Mouse (Mus musculus) intestine, embryonic 14.5 days (tissue): ENCODE measurements at regions not wholly inside any gene's neighbourhood (a gene's known extent, or its start where the extent isn't known, plus 50 kb on each side); places are given as distances from the start of the nearest gene placed in this dataset.

Experiments used
- ATAC-seq: fragments of 200-750 bp; cut with Nextera tagmentation; replicated peaks from 2 replicates; pipeline ENCODE4 v1.8.0; 2017; ENCODE audit warnings: low read depth, moderate number of reproducible peaks, moderate TSS enrichment, moderate library complexity; ENCODE audit not compliant: low FRiP score, low TSS enrichment
- DNase-seq: peaks from one replicate; pipeline ENCODE4 v3.0.0-alpha.2; 2018; ENCODE audit warnings: low spot score
- H3K27ac ChIP-seq: fragments of 300-500 bp; sonication (generic); 2 replicates; pipeline ENCODE4 v1.5.1; 2014; ENCODE audit warnings: low read depth, mild to moderate bottlenecking, control low read depth
- H3K27me3 ChIP-seq: fragments of 300-500 bp; sonication (generic); replicated peaks from 2 replicates; pipeline ENCODE4 v1.6.1; 2014; ENCODE audit warnings: low read length, control low read depth; ENCODE audit not compliant: control insufficient read depth, insufficient read depth
- H3K36me3 ChIP-seq: fragments of 300-500 bp; sonication (generic); 2 replicates; pipeline ENCODE4 v1.6.1; 2014; ENCODE audit warnings: low read length, control low read depth; ENCODE audit not compliant: control insufficient read depth, insufficient read depth
- H3K4me1 ChIP-seq: fragments of 300-500 bp; sonication (generic); replicated peaks from 2 replicates; pipeline ENCODE4 v1.6.1; 2014; ENCODE audit warnings: low read length, control low read depth, mixed read lengths; ENCODE audit not compliant: control insufficient read depth, insufficient read depth
- H3K4me2 ChIP-seq: fragments of 300-500 bp; sonication (generic); 2 replicates; pipeline ENCODE4 v1.6.1; 2014; ENCODE audit warnings: low read length
- H3K4me3 ChIP-seq: fragments of 300-500 bp; sonication (generic); 2 replicates; pipeline ENCODE4 v1.5.1; 2014; ENCODE audit warnings: low read depth, low read length, control low read depth, mixed read lengths
- H3K9ac ChIP-seq: fragments of 300-500 bp; sonication (generic); 2 replicates; pipeline ENCODE4 v1.6.1; 2014; ENCODE audit warnings: mild to moderate bottlenecking, low read length
- H3K9me3 ChIP-seq: fragments of 300-500 bp; sonication (generic); 2 replicates; pipeline ENCODE4 v1.6.1; 2016; ENCODE audit warnings: low read length, control low read depth; ENCODE audit not compliant: control insufficient read depth
- WGBS: fragments of 180-500 bp; shearing (Covaris S2); extraction: QIAGEN DNeasy Blood & Tissue Kit; methylation state at CpG from one replicate; pipeline ENCODE4 v1.1.7; 2014; 5-methylcytosine and 5-hydroxymethylcytosine counted together

DNA sequence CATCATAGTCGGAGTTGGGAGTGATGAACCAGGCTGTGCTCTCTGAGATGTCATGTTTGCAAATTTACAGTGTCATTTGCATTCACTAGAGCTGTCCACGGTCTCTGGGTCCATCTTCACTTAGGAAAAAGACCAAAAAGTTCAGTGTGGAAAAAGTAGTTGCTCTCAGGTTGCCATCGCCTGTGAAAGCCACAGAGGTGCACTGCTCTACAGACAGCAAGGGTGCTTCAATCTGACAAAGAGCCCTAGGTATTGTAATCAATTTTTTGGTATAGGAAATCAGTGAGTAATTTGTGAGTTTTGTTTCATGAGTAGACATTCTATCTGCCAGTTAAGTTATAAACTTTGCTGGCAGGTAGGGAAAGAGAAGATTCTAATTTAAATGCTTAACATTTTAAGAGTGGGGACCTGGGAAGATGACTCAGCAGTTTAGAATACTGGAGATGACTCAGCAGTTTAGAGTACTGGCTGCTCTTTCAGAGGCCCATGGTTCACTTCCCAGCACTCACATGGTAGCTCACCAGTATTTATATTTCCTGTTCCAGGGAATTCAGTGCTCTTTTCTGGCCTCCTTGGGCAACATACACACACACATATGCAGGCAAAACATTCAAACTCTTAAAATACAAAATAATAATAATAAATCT, 103.0 kb upstream of the Ttc29 start:
- Histone ChIP-seq H3K27ac (no peak overlapping the region), H3K4me3 (no peak overlapping the region), H3K36me3 (no peaks in the 10 kb centered on the region), H3K27me3 (no peaks in the 10 kb centered on the region), H3K9me3 (no peaks in the 10 kb centered on the region), H3K4me1 (no peaks in the 10 kb centered on the region), H3K9ac (no peak overlapping the region), H3K4me2 (no peak overlapping the region)
- ATAC-seq (no peak), DNase-seq (no peak)
- 85% methylated on average over 3 of the region's 3 CpGs for WGBS

DNA sequence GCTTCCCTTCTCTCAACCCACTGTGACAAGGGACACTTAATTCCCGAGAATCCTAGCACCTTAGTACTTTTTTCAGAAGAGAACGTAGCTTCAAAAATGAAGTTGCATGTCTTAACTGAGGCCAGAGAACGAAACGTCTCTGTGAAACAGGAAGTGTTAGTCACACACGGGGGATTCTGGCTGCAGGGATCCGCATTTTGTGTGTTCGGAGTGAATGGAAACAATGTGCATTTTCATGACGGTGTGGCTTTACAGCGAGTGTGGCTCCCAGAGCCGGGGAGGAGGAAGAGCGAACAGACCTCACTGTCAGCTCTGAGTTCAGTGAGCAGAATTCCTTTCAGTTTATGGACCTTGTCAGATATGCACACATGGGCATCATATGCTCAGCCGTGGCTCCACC, 100.0 kb upstream of the Ttc29 start:
- no peak for DNase-seq

DNA sequence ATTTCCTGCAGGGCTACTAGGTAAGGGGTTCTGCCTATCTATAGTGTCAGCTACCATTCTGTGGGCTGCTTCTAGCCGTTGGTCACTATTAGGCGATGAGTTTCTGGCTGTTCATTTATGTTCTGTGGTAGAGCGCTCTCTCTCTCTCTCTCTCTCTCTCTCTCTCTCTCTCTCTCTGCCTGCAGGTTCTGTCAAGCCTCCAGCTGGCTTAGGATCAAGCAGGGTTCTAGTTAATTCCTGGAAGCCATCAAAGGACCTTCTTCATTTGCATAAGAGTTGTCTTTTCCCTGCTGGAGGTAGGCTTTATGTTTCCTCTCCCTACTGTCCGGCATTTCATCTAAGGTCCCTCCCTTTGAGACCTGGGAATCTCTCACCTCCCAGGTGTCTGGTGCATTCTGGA, 98.6 kb upstream of the Ttc29 start:
- no peak for DNase-seq
- Histone ChIP-seq H3K4me1 (no peaks in the 10 kb centered on the region), H3K9ac (no peak overlapping the region), H3K36me3 (no peaks in the 10 kb centered on the region), H3K9me3 (no peaks in the 10 kb centered on the region), H3K4me3 (no peak overlapping the region), H3K27me3 (no peaks in the 10 kb centered on the region), H3K4me2 (no peak overlapping the region), H3K27ac (no peak overlapping the region)
- 39% methylated on average over 4 of the region's 4 CpGs for WGBS
- no peak for ATAC-seq

More for the DNA sequence above, 100.0 kb upstream of the Ttc29 start:
- Histone ChIP-seq H3K9ac (no peak overlapping the region), H3K9me3 (no peaks in the 10 kb centered on the region), H3K4me1 (no peaks in the 10 kb centered on the region), H3K27ac (no peak overlapping the region), H3K4me2 (no peak overlapping the region), H3K27me3 (no peaks in the 10 kb centered on the region), H3K4me3 (no peak overlapping the region), H3K36me3 (no peaks in the 10 kb centered on the region)
- WGBS: 46% methylated on average over 12 of the region's 12 CpGs
- ATAC-seq: no peak

DNA sequence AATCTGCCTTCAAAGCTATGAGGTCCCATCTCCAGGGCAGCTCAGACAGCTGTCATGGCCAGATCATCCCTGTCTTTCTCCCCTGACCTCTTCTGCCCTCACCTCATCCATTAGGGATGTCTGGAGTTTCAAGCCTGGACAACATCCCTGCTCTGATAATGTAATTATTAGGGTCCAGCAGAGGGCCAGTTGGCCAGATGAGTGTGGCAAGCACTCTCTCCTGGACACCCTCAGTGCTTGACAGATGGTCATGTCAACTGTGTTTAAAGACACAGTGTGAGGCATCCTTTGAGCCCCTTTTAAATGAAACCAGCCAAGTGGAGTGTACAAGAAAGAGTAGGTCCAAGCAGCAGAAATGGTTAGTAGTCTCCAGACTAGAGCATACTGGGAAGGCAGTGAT, 95.9 kb upstream of the Ttc29 start:
- no peak overlapping the region for H3K9ac ChIP-seq
- no peaks in the 10 kb centered on the region for H3K4me1 ChIP-seq
- H3K4me3 ChIP-seq: no peak overlapping the region
- H3K36me3 ChIP-seq: no peaks in the 10 kb centered on the region
- no peaks in the 10 kb centered on the region for H3K9me3 ChIP-seq
- H3K27ac ChIP-seq: no peak overlapping the region
- DNase-seq (no peak), ATAC-seq (no peak)
- no peaks in the 10 kb centered on the region for H3K27me3 ChIP-seq
- no peak overlapping the region for H3K4me2 ChIP-seq

DNA sequence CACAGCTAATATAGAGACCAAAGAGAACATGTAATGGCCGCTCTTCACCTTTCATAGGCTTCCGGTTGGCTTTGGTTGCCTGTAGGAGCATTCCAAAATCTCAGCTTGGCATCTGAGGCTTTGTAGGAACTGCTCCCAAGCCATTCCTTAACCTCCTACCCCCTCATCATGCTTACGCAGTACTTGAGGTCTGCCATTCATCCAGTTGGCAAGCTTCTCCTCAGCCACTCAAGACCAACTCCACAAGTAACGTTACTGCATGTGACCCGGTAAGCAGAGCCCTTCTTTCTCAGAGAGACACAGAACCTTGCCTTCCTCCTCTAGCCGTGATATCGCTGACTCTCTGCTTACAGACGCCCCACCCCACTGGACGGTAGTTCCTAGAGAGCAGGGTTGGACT, 94.6 kb upstream of the Ttc29 start:
- no peaks in the 10 kb centered on the region for H3K27me3 ChIP-seq
- no peak overlapping the region for H3K4me3 ChIP-seq
- H3K27ac ChIP-seq: no peak overlapping the region
- ATAC-seq (no peak), DNase-seq (no peak)
- no peaks in the 10 kb centered on the region for H3K4me1 ChIP-seq
- 85% methylated on average over 9 of the region's 9 CpGs for whole genome bisulfite sequencing
- H3K4me2 ChIP-seq: no peak overlapping the region
- no peaks in the 10 kb centered on the region for H3K9me3 ChIP-seq
- H3K9ac ChIP-seq: no peak overlapping the region
- H3K36me3 ChIP-seq: no peaks in the 10 kb centered on the region

DNA sequence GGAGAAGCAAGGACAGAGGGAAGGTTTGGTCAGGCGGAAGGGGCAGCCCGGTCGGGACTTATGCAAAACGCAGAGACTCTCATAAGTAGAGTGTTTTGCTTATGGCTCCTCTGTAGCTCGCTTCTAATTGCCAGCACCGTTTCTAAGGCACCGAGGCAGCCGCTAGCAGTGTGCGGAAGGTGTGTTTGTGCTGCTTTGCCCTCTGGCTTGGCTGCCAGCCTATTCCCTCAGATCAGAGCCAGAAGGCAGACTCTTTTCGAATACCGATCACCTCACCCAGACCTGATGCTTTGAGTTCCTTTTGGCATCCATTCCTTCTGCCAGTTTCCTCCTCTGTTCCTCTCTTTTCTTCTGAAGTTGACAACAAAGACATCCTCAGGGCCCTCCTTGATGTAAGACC, 93.4 kb upstream of the Ttc29 start:
- Histone ChIP-seq H3K9ac (no peak overlapping the region), H3K4me2 (no peak overlapping the region), H3K4me1 (no peaks in the 10 kb centered on the region), H3K27ac (no peak overlapping the region), H3K36me3 (no peaks in the 10 kb centered on the region), H3K4me3 (no peak overlapping the region), H3K27me3 (no peaks in the 10 kb centered on the region), H3K9me3 (no peaks in the 10 kb centered on the region)
- WGBS: 67% methylated on average over 11 of the region's 11 CpGs
- ATAC-seq: no peak
- DNase-seq: no peak

DNA sequence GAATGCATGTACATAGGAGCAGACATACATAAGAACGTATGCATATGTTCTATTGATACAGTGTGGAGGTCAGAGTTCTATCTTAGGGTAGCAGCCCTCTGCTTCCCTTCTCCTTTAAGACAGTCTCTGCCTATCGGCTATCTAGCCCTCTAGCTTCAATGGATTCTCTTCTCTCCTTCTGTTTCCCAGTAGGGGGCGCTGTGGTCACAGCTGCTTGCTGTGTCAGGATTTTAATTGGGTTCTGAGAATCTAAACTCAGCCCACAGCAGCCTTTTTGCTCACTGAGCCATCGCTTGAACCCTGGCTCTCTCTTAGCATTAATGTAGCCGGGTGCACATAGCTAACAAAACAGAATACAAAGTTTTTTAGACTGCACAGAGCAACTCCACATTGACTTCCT, 88.8 kb upstream of the Ttc29 start:
- ATAC-seq: no peak
- H3K36me3 ChIP-seq: no peaks in the 10 kb centered on the region
- no peaks in the 10 kb centered on the region for H3K9me3 ChIP-seq
- 54% methylated on average over 5 of the region's 5 CpGs for WGBS
- no peaks in the 10 kb centered on the region for H3K4me1 ChIP-seq
- H3K27ac ChIP-seq: no peak overlapping the region
- H3K4me3 ChIP-seq: no peak overlapping the region
- H3K27me3 ChIP-seq: no peaks in the 10 kb centered on the region
- H3K4me2 ChIP-seq: no peak overlapping the region
- no peak overlapping the region for H3K9ac ChIP-seq
- DNase-seq: peak; percentile 61

DNA sequence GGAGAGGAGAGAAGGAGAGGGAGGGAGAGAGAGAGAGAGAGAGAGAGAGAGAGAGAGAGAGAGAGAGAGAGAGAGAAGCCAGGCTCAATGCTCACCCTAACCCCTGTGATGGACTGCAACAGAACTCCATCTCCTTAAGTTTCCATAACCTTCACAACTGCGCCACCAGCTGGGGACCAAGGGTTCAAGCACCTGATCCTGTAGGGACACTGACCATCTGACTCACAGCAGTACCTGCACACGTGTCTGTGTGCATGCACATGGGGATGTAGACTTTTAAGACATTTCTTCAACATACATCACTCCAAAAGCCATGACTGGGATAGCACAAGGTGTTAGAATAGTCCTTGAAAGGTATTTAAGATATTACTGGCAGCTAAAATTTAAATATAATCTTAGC, 85.2 kb upstream of the Ttc29 start:
- no peak overlapping the region for H3K4me3 ChIP-seq
- no peak for DNase-seq
- WGBS: 18% methylated on average over 2 of the region's 2 CpGs

DNA sequence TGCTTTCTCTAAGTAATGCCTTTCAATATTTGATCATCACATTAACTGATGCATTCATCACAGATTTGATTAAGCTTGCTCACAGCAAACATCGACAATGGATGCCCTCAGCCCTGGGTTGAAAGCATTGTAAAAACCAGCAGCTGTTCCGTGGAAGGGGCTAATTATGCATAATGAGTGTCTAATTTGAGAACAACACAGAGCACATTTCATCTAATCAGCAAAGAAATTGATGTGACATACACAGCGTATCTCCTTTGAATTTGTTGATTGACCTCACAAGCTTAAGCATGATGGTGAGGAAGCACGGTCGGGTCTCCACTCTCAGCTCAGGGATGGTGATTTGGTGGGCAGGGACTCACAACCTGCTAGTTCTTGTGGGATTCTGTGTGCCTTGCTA, 84.0 kb upstream of the Ttc29 start:
- ATAC-seq (no peak), DNase-seq (no peak)
- no peaks in the 10 kb centered on the region for H3K36me3 ChIP-seq
- H3K27me3 ChIP-seq: no peaks in the 10 kb centered on the region
- H3K9me3 ChIP-seq: no peaks in the 10 kb centered on the region
- H3K9ac ChIP-seq: no peak overlapping the region
- H3K4me3 ChIP-seq: no peak overlapping the region
- H3K4me2 ChIP-seq: no peak overlapping the region
- 68% methylated on average over 5 of the region's 5 CpGs for WGBS
- no peaks in the 10 kb centered on the region for H3K4me1 ChIP-seq
- no peak overlapping the region for H3K27ac ChIP-seq

More for the DNA sequence above, 85.2 kb upstream of the Ttc29 start:
- Histone ChIP-seq H3K36me3 (no peaks in the 10 kb centered on the region), H3K27ac (no peak overlapping the region), H3K4me2 (no peak overlapping the region), H3K9ac (no peak overlapping the region), H3K9me3 (no peaks in the 10 kb centered on the region), H3K4me1 (no peaks in the 10 kb centered on the region), H3K27me3 (no peaks in the 10 kb centered on the region)
- ATAC-seq: no peak
